Mouse (Mus musculus) inflammation-experienced regulatory T-cells, adult 16 weeks (primary cell): ENCODE results near the gene Fndc11. TPM values are rescaled to one million over a fixed set of nuclear protein-coding genes. Genes with fewer than 3 reads are reported as not detected.

Source experiments
- polyA plus RNA-seq: library from polyadenylated mRNA; unstranded; fragments of 100-300 nt; shearing (Covaris generic); gene quantifications from one replicate; pipeline ENCODE4 v1.2.1, GENCODE M21; 2017

The Fndc11 gene
- 0.68 TPM for polyA plus RNA-seq

GRCm38 (mm10) chr2:181219538-181220216, at the start of gene Fndc11:
Gene Fndc11, plus strand, starts transcription at chr2:181220013.

DNA sequence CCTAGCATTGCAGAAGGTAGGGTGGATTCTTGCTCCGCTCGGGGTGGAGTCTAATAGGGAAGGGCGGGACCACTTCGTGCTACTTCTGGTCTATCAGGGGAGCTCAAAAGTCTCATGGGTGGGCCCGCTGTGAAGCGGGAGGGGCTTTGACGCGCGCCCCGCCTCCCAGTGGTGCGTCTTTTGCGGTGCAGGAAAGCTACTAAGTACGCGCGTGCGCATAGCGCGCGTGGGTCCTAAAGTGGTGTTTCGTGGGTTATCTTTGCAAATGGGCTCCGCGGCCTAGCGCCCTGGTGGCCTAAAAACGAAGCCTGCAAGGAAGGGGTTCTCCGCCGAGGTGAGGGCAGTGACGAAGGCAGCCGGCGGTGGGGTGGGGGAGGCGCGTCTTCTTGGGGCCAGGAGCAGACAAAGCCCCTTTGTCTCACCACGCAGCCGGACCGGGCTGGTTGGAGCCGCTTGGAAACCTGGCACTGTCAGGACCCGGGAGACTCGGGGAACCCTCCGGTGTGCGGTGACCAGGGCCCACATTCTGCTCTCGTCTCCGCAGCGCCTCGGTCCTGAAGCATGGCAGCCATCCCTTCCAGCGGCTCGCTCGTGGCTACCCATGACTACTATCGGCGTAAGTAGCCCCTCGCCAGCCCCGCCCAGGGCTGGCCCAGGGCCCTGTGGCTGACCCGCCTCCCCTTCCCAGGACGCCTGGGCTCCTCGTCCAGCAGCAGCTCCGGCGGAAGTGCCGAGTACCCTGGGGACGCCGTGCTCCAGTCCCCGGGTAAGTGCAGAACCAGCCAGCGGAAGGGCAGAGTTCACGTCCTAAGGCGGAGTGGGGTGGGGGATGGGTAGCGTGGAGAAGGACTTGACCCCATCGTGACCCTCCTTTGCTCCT, 32.5 kb upstream of the Fndc11 start, which contains the start of gene Ppdpf:
TSS of gene Ppdpf (plus strand) at position 127 of the 880 bp plus-strand sequence.

GRCm38 (mm10) chr2:181202422-181202821, 17.4 kb upstream of the Fndc11 start, which contains the start of gene Ptk6:
Gene Ptk6, minus strand, starts transcription at chr2:181202789.

DNA sequence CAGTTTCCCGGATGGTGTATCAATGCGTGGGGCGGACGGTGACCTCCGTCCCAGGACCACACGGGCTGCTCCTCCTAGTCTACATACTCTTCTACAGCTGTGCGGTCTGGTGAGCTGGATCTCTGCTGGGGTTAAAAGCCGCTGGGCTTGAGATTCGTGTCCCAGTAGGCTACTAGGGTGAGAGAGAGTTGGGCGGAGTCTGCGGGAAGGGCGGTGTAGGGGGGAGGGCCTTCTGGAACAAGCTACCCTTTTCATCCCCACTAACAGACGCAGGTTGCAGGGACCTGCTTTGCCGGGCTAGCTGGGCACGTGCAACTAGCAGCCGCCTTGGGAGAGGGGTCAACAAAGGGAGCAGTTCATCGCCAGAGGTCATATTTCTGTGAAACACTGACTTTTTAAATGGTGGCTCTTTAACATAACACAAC, 6.8 kb upstream of the Fndc11 start, which contains the start of gene Srms:
TSS of gene Srms (minus strand) at position 165 of the 425 bp plus-strand sequence.

GRCm38 (mm10) chr2:181241602-181242313, 21.9 kb downstream of the Fndc11 start, which contains the start of gene Helz2:
Gene Helz2, minus strand, starts transcription at chr2:181242027.

Other genes starting within 250 kb of the Fndc11 start
- 0.89 TPM for gene Col20a1, start 233.5 kb upstream of the Fndc11 start, polyA plus RNA-seq
- gene Chrna4, start 176.5 kb upstream of the Fndc11 start, polyA plus RNA-seq = not detected
- not detected for gene Kcnq2, start 84.7 kb upstream of the Fndc11 start, polyA plus RNA-seq
- gene Eef1a2, start 63.0 kb upstream of the Fndc11 start, polyA plus RNA-seq = not detected
- 287 TPM for gene Ppdpf, start 32.8 kb upstream of the Fndc11 start, polyA plus RNA-seq
- not detected for gene Ptk6, start 17.2 kb upstream of the Fndc11 start, polyA plus RNA-seq
- 1.00 TPM for gene Srms, start 6.8 kb upstream of the Fndc11 start, polyA plus RNA-seq
- 16.5 TPM for gene Helz2, start 22.0 kb downstream of the Fndc11 start, polyA plus RNA-seq
- 10.9 TPM for gene Gmeb2, start 68.0 kb downstream of the Fndc11 start, polyA plus RNA-seq
- gene Stmn3, start 94.5 kb downstream of the Fndc11 start, polyA plus RNA-seq = not detected
- gene Rtel1, start 99.7 kb downstream of the Fndc11 start, polyA plus RNA-seq = 78.0 TPM
- gene Zgpat, start 144.9 kb downstream of the Fndc11 start, polyA plus RNA-seq = 114 TPM
- 169 TPM for gene Arfrp1, start 145.4 kb downstream of the Fndc11 start, polyA plus RNA-seq
- 343 TPM for gene Lime1, start 160.1 kb downstream of the Fndc11 start, polyA plus RNA-seq
- 1.9 TPM for gene Zbtb46, start 239.4 kb downstream of the Fndc11 start, polyA plus RNA-seq